Mouse (Mus musculus): Measurements from ENCODE around the gene Ppp4c. TPM values are rescaled to one million over a fixed set of nuclear protein-coding genes. Genes with fewer than 3 reads are reported as not detected.

Gene Ppp4c
- total and polyA plus RNA-seq, 2 experiments: 45.8 to 97.2 TPM

GRCm38 (mm10) chr7:126777476-126777875, 14.8 kb downstream of the Ppp4c start:
- Histone ChIP-seq H3K79me2 (ENCODE audit: control insufficient read depth, insufficient read depth, low read length) (peaks cover 6% of the 10 kb centered on the region; the same call in 1 of the 2 replicates), H3K27me3 (ENCODE audit: control insufficient read depth, insufficient read depth, low read length) (no peaks in the 10 kb centered on the region), H3K4me3 (ENCODE audit: insufficient read depth, low read depth, low read length) (peak overlapping the region; percentile 92), H3K36me3 (ENCODE audit: control insufficient read depth, insufficient read depth, low read length) (no peaks in the 10 kb centered on the region; the same call in 1 of the 2 replicates), H3K4me1 (ENCODE audit: control insufficient read depth, insufficient read depth, low read length) (peaks cover 28% of the 10 kb centered on the region), H3K27ac (replicated peaks; ENCODE audit: insufficient read depth, low read depth, low read length) (peak overlapping the region; percentile 87), H3K9ac (ENCODE audit: low read depth, low read length) (peak overlapping the region; percentile 99)
- 45% methylated on average over 10 of the region's 10 CpGs for WGBS
- DNase-seq (ENCODE audit: extremely low read depth, low read depth, low spot score): peak; percentile 69
- TF ChIP-seq CTCF (IDR thresholded peaks at IDR 0.05; ENCODE audit: low read depth, low read length) (no peak), POLR2A (IDR thresholded peaks at IDR 0.05; ENCODE audit: extremely low read depth, insufficient read depth, low read length) (no peak)

DNA sequence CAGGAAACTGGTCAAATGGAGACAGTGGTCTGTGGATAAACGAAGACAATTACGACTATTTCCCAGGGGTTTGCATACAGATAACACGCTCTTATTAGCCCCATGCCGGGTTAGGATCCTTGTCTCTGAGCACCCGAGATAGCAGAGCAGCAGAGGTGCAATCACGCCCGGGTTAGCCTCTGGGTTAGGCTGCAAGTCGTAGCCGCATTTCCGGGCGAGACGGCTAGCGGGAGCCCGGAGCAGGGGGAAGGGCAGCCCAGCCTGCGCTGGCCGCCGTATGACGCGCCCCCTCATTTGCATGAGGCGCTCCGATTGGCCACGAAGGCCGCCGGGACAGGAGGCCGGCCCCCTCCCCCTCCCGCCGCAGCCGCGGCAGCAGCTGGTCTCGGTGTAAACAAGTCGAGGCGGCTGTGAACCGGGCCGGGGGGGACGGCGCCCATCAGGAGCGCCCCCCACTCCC, 15.7 kb downstream of the Ppp4c start, which contains the start of gene Ypel3:
Ypel3 (plus strand) TSS at position 358 of the 460 bp plus-strand sequence.
- Histone ChIP-seq H3K27me3 (ENCODE audit: control insufficient read depth, insufficient read depth, low read length) (no peaks in the 10 kb centered on the region), H3K27ac (replicated peaks; ENCODE audit: insufficient read depth, low read depth, low read length) (peak within 1 kb of the TSS; percentile 87), H3K36me3 (ENCODE audit: control insufficient read depth, insufficient read depth, low read length) (no peaks in the 10 kb centered on the region; the same call in 1 of the 2 replicates), H3K79me2 (ENCODE audit: control insufficient read depth, insufficient read depth, low read length) (peaks cover 6% of the 10 kb centered on the region; the same call in 1 of the 2 replicates), H3K4me1 (ENCODE audit: control insufficient read depth, insufficient read depth, low read length) (peaks cover 21% of the 10 kb centered on the region), H3K9ac (ENCODE audit: low read depth, low read length) (peak within 1 kb of the TSS; percentile 99), H3K4me3 (ENCODE audit: insufficient read depth, low read depth, low read length) (peak within 1 kb of the TSS; percentile 92)
- peak; percentile 83 for DNase-seq (ENCODE audit: extremely low read depth, low read depth, low spot score)
- WGBS: under 1% methylated on average over 36 of the region's 37 CpGs
- TF ChIP-seq CTCF (IDR thresholded peaks at IDR 0.05; ENCODE audit: low read depth, low read length): no peak
- peak; percentile 73 for TF ChIP-seq POLR2A (IDR thresholded peaks at IDR 0.05; ENCODE audit: extremely low read depth, insufficient read depth, low read length)

GRCm38 (mm10) chr7:126775978-126776234, 16.4 kb downstream of the Ppp4c start:
- 79% methylated on average over 3 of the region's 3 CpGs for WGBS

DNA sequence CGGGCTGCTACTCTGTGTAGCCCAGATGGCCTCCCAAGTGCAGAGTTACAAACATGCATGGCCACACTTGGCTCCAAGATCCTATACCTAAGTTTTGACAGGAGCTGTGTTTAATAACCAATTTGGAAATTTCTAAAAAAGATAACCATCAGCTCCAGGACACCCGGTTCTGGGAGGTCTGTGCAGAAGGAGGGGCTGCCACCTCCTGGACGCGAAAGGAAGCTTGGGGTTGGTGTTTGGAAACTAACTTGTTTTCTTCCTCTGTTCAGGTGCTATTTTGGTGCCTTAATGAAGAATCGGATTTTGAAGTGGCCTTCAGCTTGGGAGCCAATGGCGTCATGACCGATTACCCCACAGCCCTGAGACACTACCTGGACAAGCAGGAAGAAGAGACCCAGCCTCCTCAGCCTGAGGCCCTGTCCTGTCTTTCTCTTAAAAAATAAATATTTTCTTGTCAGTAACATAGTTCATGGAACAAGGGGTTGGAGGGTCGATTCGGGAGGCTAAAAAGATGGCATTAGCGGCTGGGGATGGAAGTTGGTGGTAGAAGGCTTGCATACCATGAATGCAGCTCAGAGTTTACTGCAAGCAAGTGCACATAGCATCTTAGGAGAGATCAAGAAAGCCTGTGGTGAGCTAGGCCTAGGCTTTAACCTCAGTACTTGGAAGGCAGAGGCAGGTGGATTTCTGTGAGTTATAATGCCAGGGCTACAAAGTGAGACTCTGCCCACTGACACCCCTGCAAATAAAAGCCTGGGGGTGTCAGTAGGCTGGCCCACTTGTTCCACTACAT, 16.9 kb downstream of the Ppp4c start:
- H3K27me3 ChIP-seq (ENCODE audit: control insufficient read depth, insufficient read depth, low read length): no peaks in the 10 kb centered on the region
- WGBS: 84% methylated on average over 10 of the region's 10 CpGs
- DNase-seq (ENCODE audit: extremely low read depth, low read depth, low spot score): no peak
- H3K9ac ChIP-seq (ENCODE audit: low read depth, low read length): no peak overlapping the region
- peaks cover 16% of the 10 kb centered on the region for H3K4me1 ChIP-seq (ENCODE audit: control insufficient read depth, insufficient read depth, low read length)
- H3K36me3 ChIP-seq (ENCODE audit: control insufficient read depth, insufficient read depth, low read length): no peaks in the 10 kb centered on the region; the same call in 1 of the 2 replicates
- H3K27ac ChIP-seq (replicated peaks; ENCODE audit: insufficient read depth, low read depth, low read length): no peak overlapping the region
- no peak for TF ChIP-seq POLR2A (IDR thresholded peaks at IDR 0.05; ENCODE audit: extremely low read depth, insufficient read depth, low read length)
- no peak for TF ChIP-seq CTCF (IDR thresholded peaks at IDR 0.05; ENCODE audit: low read depth, low read length)
- peaks cover 6% of the 10 kb centered on the region; the same call in 1 of the 2 replicates for H3K79me2 ChIP-seq (ENCODE audit: control insufficient read depth, insufficient read depth, low read length)
- no peak overlapping the region for H3K4me3 ChIP-seq (ENCODE audit: insufficient read depth, low read depth, low read length)

More at GRCm38 (mm10) chr7:126775978-126776234, 16.4 kb downstream of the Ppp4c start:
- no peak overlapping the region for H3K4me3 ChIP-seq (ENCODE audit: insufficient read depth, low read depth, low read length)
- no peak overlapping the region for H3K9ac ChIP-seq (ENCODE audit: low read depth, low read length)
- no peak for TF ChIP-seq CTCF (IDR thresholded peaks at IDR 0.05; ENCODE audit: low read depth, low read length)
- no peaks in the 10 kb centered on the region; the same call in 1 of the 2 replicates for H3K36me3 ChIP-seq (ENCODE audit: control insufficient read depth, insufficient read depth, low read length)
- peaks cover 6% of the 10 kb centered on the region; the same call in 1 of the 2 replicates for H3K79me2 ChIP-seq (ENCODE audit: control insufficient read depth, insufficient read depth, low read length)
- no peaks in the 10 kb centered on the region for H3K27me3 ChIP-seq (ENCODE audit: control insufficient read depth, insufficient read depth, low read length)
- peaks cover 19% of the 10 kb centered on the region for H3K4me1 ChIP-seq (ENCODE audit: control insufficient read depth, insufficient read depth, low read length)
- no peak for DNase-seq (ENCODE audit: extremely low read depth, low read depth, low spot score)
- H3K27ac ChIP-seq (replicated peaks; ENCODE audit: insufficient read depth, low read depth, low read length): no peak overlapping the region

- H3K79me2 ChIP-seq (ENCODE audit: control insufficient read depth, insufficient read depth, low read length): peaks cover 6% of the 10 kb centered on the region; the same call in 1 of the 2 replicates
Observed at GRCm38 (mm10) chr7:126774463-126774862, 17.8 kb downstream of the Ppp4c start.

GRCm38 (mm10) chr7:126773351-126773750, 18.9 kb downstream of the Ppp4c start:
- 86% methylated on average over 2 of the region's 2 CpGs for WGBS
- Histone ChIP-seq H3K79me2 (ENCODE audit: control insufficient read depth, insufficient read depth, low read length) (peaks cover 6% of the 10 kb centered on the region; the same call in 1 of the 2 replicates), H3K4me1 (ENCODE audit: control insufficient read depth, insufficient read depth, low read length) (peaks cover 12% of the 10 kb centered on the region), H3K9ac (ENCODE audit: low read depth, low read length) (no peak overlapping the region), H3K4me3 (ENCODE audit: insufficient read depth, low read depth, low read length) (no peak overlapping the region), H3K27ac (replicated peaks; ENCODE audit: insufficient read depth, low read depth, low read length) (no peak overlapping the region), H3K36me3 (ENCODE audit: control insufficient read depth, insufficient read depth, low read length) (no peaks in the 10 kb centered on the region; the same call in 1 of the 2 replicates), H3K27me3 (ENCODE audit: control insufficient read depth, insufficient read depth, low read length) (no peaks in the 10 kb centered on the region)
- TF ChIP-seq CTCF (IDR thresholded peaks at IDR 0.05; ENCODE audit: low read depth, low read length) (no peak), POLR2A (IDR thresholded peaks at IDR 0.05; ENCODE audit: extremely low read depth, insufficient read depth, low read length) (no peak)
- no peak for DNase-seq (ENCODE audit: extremely low read depth, low read depth, low spot score)

More at GRCm38 (mm10) chr7:126774463-126774862, 17.8 kb downstream of the Ppp4c start:
- Histone ChIP-seq H3K27me3 (ENCODE audit: control insufficient read depth, insufficient read depth, low read length) (no peaks in the 10 kb centered on the region), H3K4me3 (ENCODE audit: insufficient read depth, low read depth, low read length) (no peak overlapping the region), H3K9ac (ENCODE audit: low read depth, low read length) (no peak overlapping the region), H3K27ac (replicated peaks; ENCODE audit: insufficient read depth, low read depth, low read length) (no peak overlapping the region), H3K36me3 (ENCODE audit: control insufficient read depth, insufficient read depth, low read length) (no peaks in the 10 kb centered on the region; the same call in 1 of the 2 replicates), H3K4me1 (ENCODE audit: control insufficient read depth, insufficient read depth, low read length) (peaks cover 12% of the 10 kb centered on the region)
- no peak for TF ChIP-seq POLR2A (IDR thresholded peaks at IDR 0.05; ENCODE audit: extremely low read depth, insufficient read depth, low read length)
- no peak for TF ChIP-seq CTCF (IDR thresholded peaks at IDR 0.05; ENCODE audit: low read depth, low read length)
- 58% methylated on average over 2 of the region's 2 CpGs for WGBS
- DNase-seq (ENCODE audit: extremely low read depth, low read depth, low spot score): no peak

Measured in liver, adult 2 months (tissue).